Mouse (Mus musculus) cerebellum, adult 2 months (tissue): Measurements from ENCODE around the gene Sparc.

Experiments
- CTCF ChIP-seq: fragments of 200-500 bp; IDR thresholded peaks from 2 replicates; pipeline ENCODE4 v1.5.1; 2011; ENCODE audit warnings: low read depth, mild to moderate bottlenecking, control low read depth, low read length, moderate library complexity, borderline replicate concordance; ENCODE audit not compliant: insufficient read depth
- POLR2A ChIP-seq: fragments of 200-500 bp; IDR thresholded peaks from 2 replicates; pipeline ENCODE4 v1.6.1; 2011; ENCODE audit warnings: low read length, control low read depth, borderline replicate concordance; ENCODE audit not compliant: insufficient read depth

DNA sequence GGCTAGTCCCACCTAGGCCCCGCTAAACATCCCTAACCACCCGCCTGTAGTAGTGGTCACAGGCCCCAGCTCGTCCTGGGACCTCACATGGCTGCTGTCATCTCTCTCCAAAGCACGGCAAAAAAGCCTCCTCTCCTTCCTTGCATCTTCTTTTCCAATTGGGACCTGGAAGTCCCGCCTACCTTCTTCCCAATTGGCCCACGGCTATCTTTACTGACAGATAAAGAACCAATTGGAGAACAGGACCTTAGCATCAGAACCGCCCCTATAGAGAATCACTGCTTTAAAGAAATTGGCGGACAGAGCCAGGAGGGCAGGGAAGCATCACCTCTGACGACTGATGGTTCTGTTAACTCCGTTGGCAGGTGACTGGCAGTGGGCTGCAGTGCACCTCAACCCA is 30.5 kb downstream of the Sparc start:
- TF ChIP-seq CTCF, result no peak
- no peak for TF ChIP-seq POLR2A
